Mouse (Mus musculus): ENCODE measurements around the gene B3gntl1. TPM values are rescaled to one million over a fixed set of nuclear protein-coding genes. Genes with fewer than 3 reads are reported as not detected.

B3gntl1 gene
- polyA plus RNA-seq, 1 experiment from 2014 or later: 3.3 TPM

GRCm38 (mm10) chr11:121712987-121713386, 40.0 kb upstream of the B3gntl1 start:
- Histone ChIP-seq H3K9ac (ENCODE audit: low read length) (no peak overlapping the region), H3K4me1 (replicated peaks; ENCODE audit: control insufficient read depth, insufficient read depth) (peaks cover 2% of the 10 kb centered on the region; the same call in 1 of the 2 replicates), H3K27ac (replicated peaks) (peak overlapping the region; percentile 81), H3K27me3 (ENCODE audit: control insufficient read depth, insufficient read depth, low read length) (no peaks in the 10 kb centered on the region), H3K9me3 (ENCODE audit: control insufficient read depth, low read length) (no peaks in the 10 kb centered on the region), H3K36me3 (ENCODE audit: control insufficient read depth, insufficient read depth, low read length) (peaks cover 16% of the 10 kb centered on the region), H3K4me2 (replicated peaks; ENCODE audit: low read depth) (no peak overlapping the region; the same call in 1 of the 2 replicates), H3K4me3 (ENCODE audit: low read depth, low read length) (no peak overlapping the region)
- TF ChIP-seq CTCF (IDR thresholded peaks at IDR 0.05; ENCODE audit: low read depth): no peak
- TF ChIP-seq EP300 (optimal IDR thresholded peaks at IDR 0.05): no peak
- ATAC-seq (ENCODE audit: low FRiP score, low TSS enrichment) (peak; percentile 67), DNase-seq (ENCODE audit: low spot score) (peak; percentile 80)
- WGBS: 60% methylated on average over 6 of the region's 6 CpGs

GRCm38 (mm10) chr11:121710245-121710644, 37.3 kb upstream of the B3gntl1 start:
- Histone ChIP-seq H3K9me3 (ENCODE audit: control insufficient read depth, low read length) (no peaks in the 10 kb centered on the region), H3K27ac (replicated peaks) (peak overlapping the region; percentile 13; the same call in 1 of the 2 replicates), H3K36me3 (ENCODE audit: control insufficient read depth, insufficient read depth, low read length) (peaks cover 2% of the 10 kb centered on the region; the same call in 1 of the 2 replicates), H3K9ac (ENCODE audit: low read length) (no peak overlapping the region), H3K4me2 (replicated peaks; ENCODE audit: low read depth) (no peak overlapping the region), H3K4me1 (replicated peaks; ENCODE audit: control insufficient read depth, insufficient read depth) (peaks cover 2% of the 10 kb centered on the region; the same call in 1 of the 2 replicates), H3K4me3 (ENCODE audit: low read depth, low read length) (no peak overlapping the region), H3K27me3 (ENCODE audit: control insufficient read depth, insufficient read depth, low read length) (no peaks in the 10 kb centered on the region)
- 92% methylated on average over 5 of the region's 5 CpGs for WGBS
- ATAC-seq (ENCODE audit: low FRiP score, low TSS enrichment): no peak
- no peak for TF ChIP-seq CTCF (IDR thresholded peaks at IDR 0.05; ENCODE audit: low read depth)
- no peak for TF ChIP-seq EP300 (optimal IDR thresholded peaks at IDR 0.05)
- DNase-seq (ENCODE audit: low spot score): no peak

- Histone ChIP-seq H3K9me3 (ENCODE audit: control insufficient read depth, low read length) (no peaks in the 10 kb centered on the region), H3K4me2 (replicated peaks; ENCODE audit: low read depth) (no peak overlapping the region), H3K4me1 (replicated peaks; ENCODE audit: control insufficient read depth, insufficient read depth) (no peaks in the 10 kb centered on the region; the same call in none of the 2 replicates), H3K9ac (ENCODE audit: low read length) (no peak overlapping the region), H3K27ac (replicated peaks) (no peak overlapping the region), H3K36me3 (ENCODE audit: control insufficient read depth, insufficient read depth, low read length) (peaks cover 2% of the 10 kb centered on the region; the same call in 1 of the 2 replicates), H3K4me3 (ENCODE audit: low read depth, low read length) (no peak overlapping the region), H3K27me3 (ENCODE audit: control insufficient read depth, insufficient read depth, low read length) (no peaks in the 10 kb centered on the region)
- ATAC-seq (ENCODE audit: low FRiP score, low TSS enrichment) (no peak), DNase-seq (ENCODE audit: low spot score) (no peak)
- TF ChIP-seq EP300 (optimal IDR thresholded peaks at IDR 0.05) (no peak), CTCF (IDR thresholded peaks at IDR 0.05; ENCODE audit: low read depth) (no peak)
- WGBS: 59% methylated on average over 4 of the region's 4 CpGs
These were observed 36.3 kb upstream of the B3gntl1 start for GRCm38 (mm10) chr11:121709278-121709677.

GRCm38 (mm10) chr11:121706521-121707005, 33.6 kb upstream of the B3gntl1 start:
- H3K36me3 ChIP-seq (ENCODE audit: control insufficient read depth, insufficient read depth, low read length): peaks cover 2% of the 10 kb centered on the region; the same call in 1 of the 2 replicates
- H3K27ac ChIP-seq (replicated peaks): no peak overlapping the region
- no peak overlapping the region for H3K4me2 ChIP-seq (replicated peaks; ENCODE audit: low read depth)
- H3K4me1 ChIP-seq (replicated peaks; ENCODE audit: control insufficient read depth, insufficient read depth): no peaks in the 10 kb centered on the region; the same call in 1 of the 2 replicates
- H3K4me3 ChIP-seq (ENCODE audit: low read depth, low read length): no peak overlapping the region
- H3K9me3 ChIP-seq (ENCODE audit: control insufficient read depth, low read length): no peaks in the 10 kb centered on the region
- TF ChIP-seq CTCF (IDR thresholded peaks at IDR 0.05; ENCODE audit: low read depth): no peak
- no peak for TF ChIP-seq EP300 (optimal IDR thresholded peaks at IDR 0.05)
- no peak overlapping the region for H3K9ac ChIP-seq (ENCODE audit: low read length)
- H3K27me3 ChIP-seq (ENCODE audit: control insufficient read depth, insufficient read depth, low read length): no peaks in the 10 kb centered on the region
- WGBS: 16% methylated on average over 7 of the region's 7 CpGs
- DNase-seq (ENCODE audit: low spot score) (no peak), ATAC-seq (ENCODE audit: low FRiP score, low TSS enrichment) (no peak)

GRCm38 (mm10) chr11:121703619-121704215, 30.8 kb upstream of the B3gntl1 start:
- WGBS: 20% methylated on average over 16 of the region's 16 CpGs
- no peaks in the 10 kb centered on the region; the same call in 1 of the 2 replicates for H3K4me1 ChIP-seq (replicated peaks; ENCODE audit: control insufficient read depth, insufficient read depth)
- H3K4me2 ChIP-seq (replicated peaks; ENCODE audit: low read depth): peak overlapping the region; percentile 97
- TF ChIP-seq CTCF (IDR thresholded peaks at IDR 0.05; ENCODE audit: low read depth): no peak
- no peak for TF ChIP-seq EP300 (optimal IDR thresholded peaks at IDR 0.05)
- H3K27me3 ChIP-seq (ENCODE audit: control insufficient read depth, insufficient read depth, low read length): no peaks in the 10 kb centered on the region
- no peak for DNase-seq (ENCODE audit: low spot score)
- no peak for ATAC-seq (ENCODE audit: low FRiP score, low TSS enrichment)
- peak overlapping the region; percentile 75 for H3K4me3 ChIP-seq (ENCODE audit: low read depth, low read length)
- H3K27ac ChIP-seq (replicated peaks): peak overlapping the region; percentile 81
- H3K9ac ChIP-seq (ENCODE audit: low read length): peak overlapping the region; percentile 74
- H3K36me3 ChIP-seq (ENCODE audit: control insufficient read depth, insufficient read depth, low read length): no peaks in the 10 kb centered on the region
- no peaks in the 10 kb centered on the region for H3K9me3 ChIP-seq (ENCODE audit: control insufficient read depth, low read length)
